Mouse (Mus musculus) G1E-ER4 (cell line): ENCODE measurements around the gene 1700001C02Rik. TPM values are rescaled to one million over a fixed set of nuclear protein-coding genes. Genes with fewer than 3 reads are reported as not detected.

Experiments used
- GATA1 ChIP-seq: IDR thresholded peaks from one replicate; pipeline ENCODE4 v1.8.0; 2012; ENCODE audit warnings: low read length, inconsistent platforms
- polyA plus RNA-seq: library from polyadenylated mRNA; stranded (reverse); fragments of >175 nt; gene quantifications from 2 replicates; pipeline ENCODE4 v1.2.3, GENCODE M21; 2012

1700001C02Rik gene
- polyA plus RNA-seq, 1 experiment: not detected

GRCm38 (mm10) chr5:30524213-30524612 is 58.4 kb downstream of the 1700001C02Rik start:
- no peak for TF ChIP-seq GATA1

- no peak for TF ChIP-seq GATA1
Measured at GRCm38 (mm10) chr5:30525920-30526836, 60.3 kb downstream of the 1700001C02Rik start.

- TF ChIP-seq GATA1: no peak
Measured at GRCm38 (mm10) chr5:30527129-30527528, 61.3 kb downstream of the 1700001C02Rik start.

GRCm38 (mm10) chr5:30528906-30529305 is 63.1 kb downstream of the 1700001C02Rik start:
- TF ChIP-seq GATA1: no peak

Other genes with a start within 250 kb of the 1700001C02Rik start
- gene Selenoi, start 233.5 kb upstream of the 1700001C02Rik start, polyA plus RNA-seq: 0.67 and 1.4 TPM in 2 replicates
- gene Drc1, start 184.7 kb upstream of the 1700001C02Rik start, polyA plus RNA-seq: not detected in 2 replicates
- 0.12 TPM in 1 of 2 replicates, not detected in the other for gene Otof, start 4.1 kb upstream of the 1700001C02Rik start, polyA plus RNA-seq
- gene Cib4, start 79.8 kb downstream of the 1700001C02Rik start, polyA plus RNA-seq: not detected in 2 replicates
- gene Kcnk3, start 122.1 kb downstream of the 1700001C02Rik start, polyA plus RNA-seq: not detected in 2 replicates
- 10.7 and 16.1 TPM in 2 replicates for gene Slc35f6, start 181.9 kb downstream of the 1700001C02Rik start, polyA plus RNA-seq
- 391 and 540 TPM in 2 replicates for gene Cenpa, start 200.7 kb downstream of the 1700001C02Rik start, polyA plus RNA-seq
- not detected in 2 replicates for gene Dpysl5, start 245.5 kb downstream of the 1700001C02Rik start, polyA plus RNA-seq